Mouse (Mus musculus) Muller cell, postnatal 12 days (primary cell): ENCODE measurements at regions not wholly inside any gene's neighbourhood (a gene's known extent, or its start where the extent isn't known, plus 50 kb on each side); places are given as distances from the start of the nearest gene placed in this dataset.

ENCODE experiments used
- DNase-seq: peaks from one replicate; pipeline ENCODE4 v3.0.0-alpha.2; 2015; ENCODE audit errors: inconsistent ontology term

GRCm38 (mm10) chr15:93972979-93973378 is 377.3 kb upstream of the Prickle1 start:
- DNase-seq: no peak

- no peak for DNase-seq
Observed at GRCm38 (mm10) chr15:93961950-93962349, 366.3 kb upstream of the Prickle1 start.

- no peak for DNase-seq
Observed at GRCm38 (mm10) chr15:93959931-93960330, 364.2 kb upstream of the Prickle1 start.

- no peak for DNase-seq
Observed at GRCm38 (mm10) chr15:93958086-93958485, 362.4 kb upstream of the Prickle1 start.

- no peak for DNase-seq
Observed at GRCm38 (mm10) chr15:93956801-93957200, 361.1 kb upstream of the Prickle1 start.

GRCm38 (mm10) chr15:93953548-93953947 is 357.9 kb upstream of the Prickle1 start:
- DNase-seq: no peak

- no peak for DNase-seq
Observed at GRCm38 (mm10) chr15:93950441-93950840, 354.8 kb upstream of the Prickle1 start.

- no peak for DNase-seq
Observed at GRCm38 (mm10) chr15:93948902-93949301, 353.2 kb upstream of the Prickle1 start.

- no peak for DNase-seq
Observed at GRCm38 (mm10) chr15:93943545-93943944, 347.9 kb upstream of the Prickle1 start.

GRCm38 (mm10) chr15:93932971-93933496 is 337.3 kb upstream of the Prickle1 start:
- peak; percentile 52 for DNase-seq

- DNase-seq: peak; percentile 9
Observed at GRCm38 (mm10) chr15:93926842-93927241, 331.2 kb upstream of the Prickle1 start.

GRCm38 (mm10) chr15:93926262-93926661 is 330.6 kb upstream of the Prickle1 start:
- DNase-seq: no peak

GRCm38 (mm10) chr15:93921457-93922234 is 326.0 kb upstream of the Prickle1 start:
- peak; percentile 22 for DNase-seq

- DNase-seq: no peak
Observed at GRCm38 (mm10) chr15:93920996-93921395, 325.3 kb upstream of the Prickle1 start.

GRCm38 (mm10) chr15:93919577-93919976 is 323.9 kb upstream of the Prickle1 start:
- no peak for DNase-seq

GRCm38 (mm10) chr15:93916856-93917255 is 321.2 kb upstream of the Prickle1 start:
- DNase-seq: peak; percentile 44

GRCm38 (mm10) chr15:93913462-93913861 is 317.8 kb upstream of the Prickle1 start:
- no peak for DNase-seq

- no peak for DNase-seq
Observed at GRCm38 (mm10) chr15:93913041-93913440, 317.4 kb upstream of the Prickle1 start.

- DNase-seq: no peak
Observed at GRCm38 (mm10) chr15:93910981-93911431, 315.3 kb upstream of the Prickle1 start.

- DNase-seq: no peak
Observed at GRCm38 (mm10) chr15:93910158-93910557, 314.5 kb upstream of the Prickle1 start.

GRCm38 (mm10) chr15:93903671-93904603 is 308.2 kb upstream of the Prickle1 start:
- no peak for DNase-seq

- no peak for DNase-seq
Observed at GRCm38 (mm10) chr15:93882826-93883225, 287.1 kb upstream of the Prickle1 start.
